Mouse (Mus musculus): Measurements from ENCODE around the gene P4ha2.
A peak's percentile ranks its signal among the peaks of the same experiment; 100 is the strongest.

Gene P4ha2

DNA sequence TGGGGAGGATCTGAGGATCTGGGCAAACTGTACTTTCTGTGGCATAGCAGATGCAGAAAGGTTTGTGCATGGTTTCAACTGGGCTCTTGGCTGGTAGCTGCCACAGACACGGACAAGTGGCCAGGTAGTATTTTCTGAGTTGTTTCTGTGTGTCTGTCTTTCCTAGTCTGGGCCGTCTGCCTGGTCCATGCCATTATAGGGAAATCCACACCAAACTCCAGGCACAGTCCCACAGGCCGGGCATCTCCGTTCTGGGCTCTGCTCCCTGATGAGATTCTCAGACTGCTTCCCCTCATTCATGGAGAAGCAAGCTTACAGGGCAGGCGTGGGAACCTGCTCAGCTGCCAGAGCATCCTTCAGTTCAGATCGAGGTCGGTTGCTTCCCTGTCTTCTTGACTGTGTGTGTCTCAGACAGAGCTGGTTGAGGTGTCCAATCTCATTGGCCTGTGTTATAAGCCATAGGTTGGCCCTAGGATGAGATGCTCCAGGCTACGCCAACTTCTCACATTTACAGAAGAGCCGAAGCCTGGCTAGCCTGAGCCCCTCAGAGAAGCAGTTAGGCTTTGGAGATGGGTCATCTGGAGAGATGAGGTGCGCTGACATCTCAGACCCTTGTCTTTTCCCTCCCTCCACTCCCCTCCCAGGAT is at the start of gene P4ha2:
Gene P4ha2 (plus strand): TSS at position 51 of the 647 bp plus-strand sequence.
- DNase-seq (ENCODE audit: low spot score in 2 of 2): no peak

DNA sequence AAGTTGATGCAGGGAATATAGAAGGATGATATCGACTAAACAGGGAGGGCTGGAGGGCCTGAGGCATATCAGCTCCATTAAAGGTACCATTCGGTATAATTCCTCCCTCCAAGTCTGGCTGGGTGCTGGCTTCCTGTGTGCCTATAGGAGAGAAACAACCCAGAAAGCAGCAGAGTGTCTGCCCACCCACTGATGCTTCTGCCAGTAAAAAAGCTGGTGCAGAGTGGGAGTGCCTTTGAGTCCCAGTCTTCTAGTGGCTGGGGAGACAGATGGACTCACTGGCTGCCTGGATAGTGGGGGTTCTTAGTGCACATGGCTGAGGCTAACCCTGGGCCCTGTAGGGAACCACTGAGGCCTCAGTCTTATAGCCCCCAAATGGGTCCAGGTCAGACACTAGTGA is 49.7 kb upstream of the P4ha2 start:
- DNase-seq (ENCODE audit: low spot score in 2 of 2): peak in 1 of 2 experiments; percentile 9

DNA sequence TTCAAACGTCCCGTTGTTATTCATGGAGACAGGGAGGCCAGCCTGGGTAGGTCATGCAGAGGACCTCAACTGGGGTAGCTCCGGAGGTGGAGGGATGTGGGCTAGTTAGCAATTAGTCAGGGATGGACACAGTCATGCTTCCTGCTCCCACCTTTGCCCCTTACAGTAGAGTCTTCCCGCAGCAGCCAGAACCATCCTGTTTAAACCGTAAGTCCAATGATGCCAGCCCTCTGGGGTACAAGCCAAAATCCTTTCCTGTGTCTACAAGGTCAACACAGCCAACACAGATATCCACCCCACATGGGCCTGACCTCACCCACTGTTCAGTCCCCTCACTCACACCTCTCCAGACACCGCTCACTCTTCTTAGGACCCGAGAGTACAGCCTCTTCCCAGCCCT is 48.7 kb upstream of the P4ha2 start:
- no peak for DNase-seq (ENCODE audit: low spot score in 2 of 2)

DNA sequence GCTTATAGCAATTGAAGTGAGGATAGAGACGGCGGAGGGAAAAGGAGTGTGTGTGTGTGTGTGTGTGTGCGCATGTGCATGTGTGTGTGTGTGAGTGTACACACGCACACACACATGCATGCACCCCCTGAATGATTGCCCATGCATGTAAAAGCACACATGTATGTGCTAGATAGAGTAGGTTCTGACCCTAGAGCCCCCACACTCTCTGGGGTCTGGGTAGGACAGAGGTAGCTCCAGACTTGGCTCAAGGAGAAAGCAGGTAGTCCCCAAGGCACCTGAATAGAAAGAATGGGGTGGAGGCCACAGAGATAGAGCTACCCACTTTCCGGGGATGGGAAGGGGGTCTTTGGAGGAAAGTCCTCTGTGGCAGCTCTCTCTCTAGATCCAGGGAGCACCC is 47.8 kb upstream of the P4ha2 start:
- no peak for DNase-seq (ENCODE audit: low spot score in 2 of 2)

DNA sequence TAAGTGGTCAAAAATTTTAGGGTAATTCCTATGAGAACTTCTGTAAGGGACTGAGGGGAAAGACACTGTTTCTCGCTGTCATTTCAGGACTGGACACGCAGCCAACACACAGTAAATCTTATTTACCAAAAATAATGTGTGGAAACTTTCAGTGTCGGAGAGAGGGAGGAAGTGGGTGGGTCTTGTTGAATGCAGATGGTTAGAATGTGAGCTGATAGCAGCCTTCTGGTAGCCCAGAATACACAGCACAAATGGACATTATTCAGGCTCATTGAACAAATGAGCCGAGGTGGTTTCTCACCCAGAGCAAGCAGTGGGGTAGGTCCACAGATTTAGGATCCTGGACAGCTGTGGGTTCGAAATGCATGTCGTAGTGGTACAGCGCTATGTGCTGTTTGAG is 46.8 kb upstream of the P4ha2 start:
- DNase-seq (ENCODE audit: low spot score in 2 of 2): no peak

DNA sequence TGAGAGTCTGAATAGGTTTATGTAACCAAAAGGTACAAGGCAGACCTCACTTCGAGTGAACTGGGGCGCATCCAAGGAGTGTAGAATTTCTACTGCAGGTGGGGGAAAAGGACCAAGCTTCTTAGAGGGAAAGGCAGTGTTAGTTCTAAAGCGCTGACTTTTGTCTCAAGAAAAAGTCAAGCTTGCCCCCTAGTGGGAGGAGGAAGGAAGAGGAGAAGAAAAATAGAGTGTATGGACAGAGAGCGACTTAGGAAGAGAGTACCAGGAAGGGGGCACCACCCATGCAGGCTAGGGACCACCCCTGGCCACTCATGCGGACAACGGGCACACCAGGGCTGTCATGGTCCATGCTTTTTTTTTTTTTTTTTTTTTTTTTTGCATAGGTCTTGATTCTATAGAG is 45.6 kb upstream of the P4ha2 start:
- peak in 1 of 2 experiments; percentile 29 for DNase-seq (ENCODE audit: low spot score in 2 of 2)

DNA sequence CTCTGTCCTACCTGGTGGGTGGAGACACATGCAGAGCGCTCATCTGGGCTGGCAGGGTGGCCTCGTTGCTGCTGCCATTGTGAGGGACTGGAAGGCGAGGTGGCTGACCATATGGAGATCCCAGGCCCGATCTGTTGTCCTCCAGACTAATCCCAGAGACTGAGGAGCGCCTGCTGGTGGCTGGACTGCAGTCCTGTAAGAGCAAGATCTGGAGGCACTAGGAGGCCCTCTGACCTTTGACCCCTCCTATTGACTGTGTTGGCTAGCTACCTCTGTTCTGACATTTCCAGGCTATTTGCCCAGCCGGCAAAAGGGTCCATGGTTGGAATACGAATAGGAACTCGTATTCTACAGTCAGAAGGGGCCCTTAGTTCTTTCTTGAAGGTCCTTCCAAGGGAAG is 43.8 kb upstream of the P4ha2 start:
- DNase-seq (ENCODE audit: low spot score in 2 of 2): no peak

DNA sequence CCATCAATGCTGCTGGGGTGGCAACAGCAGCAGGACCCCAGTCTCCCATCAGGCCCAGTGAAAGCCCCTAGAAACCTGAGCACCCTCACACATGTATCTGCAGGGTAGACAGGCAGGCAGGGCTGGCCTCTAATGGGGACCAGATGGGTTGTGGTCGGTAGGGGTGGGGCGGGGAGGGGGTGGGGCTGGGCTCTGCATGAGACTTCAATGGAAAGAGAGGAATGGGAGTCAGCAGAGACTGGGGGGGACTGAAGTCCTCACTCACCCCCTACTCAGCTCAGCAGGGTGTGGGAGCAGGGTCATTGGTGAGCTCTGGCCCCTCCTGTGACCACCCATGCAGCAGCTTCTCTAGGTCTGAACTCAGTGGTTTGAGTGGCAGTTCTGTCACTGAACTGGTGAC is 42.5 kb upstream of the P4ha2 start:
- no peak for DNase-seq (ENCODE audit: low spot score in 2 of 2)

DNA sequence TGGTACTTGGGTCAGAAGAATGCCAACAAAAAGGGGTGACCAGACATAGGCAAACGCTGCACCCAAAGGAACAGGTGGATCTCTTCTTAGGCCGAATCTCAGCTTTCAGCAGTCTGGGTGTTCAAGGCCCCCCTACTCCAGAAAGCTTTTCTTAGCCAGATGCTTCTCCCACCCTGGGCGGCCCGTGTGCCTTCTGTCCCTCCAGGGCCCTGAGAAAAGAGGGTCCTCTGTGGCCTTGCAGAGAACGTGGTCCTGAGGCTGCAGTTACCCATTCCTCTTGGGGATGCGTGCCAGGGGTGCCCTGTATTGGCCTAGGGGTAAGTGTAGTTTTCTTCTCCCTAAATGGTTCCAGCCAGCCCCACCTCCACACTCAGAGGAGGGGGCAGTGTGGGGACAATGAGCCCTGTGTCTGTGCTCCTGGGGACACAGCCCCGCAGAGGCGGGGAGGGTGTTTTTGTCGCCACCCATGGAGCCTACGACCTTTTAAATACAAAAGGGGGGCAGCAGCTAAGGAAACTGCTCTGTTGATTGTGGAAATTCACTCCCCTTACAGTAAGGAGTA is 41.8 kb upstream of the P4ha2 start:
- DNase-seq (ENCODE audit: low spot score in 2 of 2): no peak

DNA sequence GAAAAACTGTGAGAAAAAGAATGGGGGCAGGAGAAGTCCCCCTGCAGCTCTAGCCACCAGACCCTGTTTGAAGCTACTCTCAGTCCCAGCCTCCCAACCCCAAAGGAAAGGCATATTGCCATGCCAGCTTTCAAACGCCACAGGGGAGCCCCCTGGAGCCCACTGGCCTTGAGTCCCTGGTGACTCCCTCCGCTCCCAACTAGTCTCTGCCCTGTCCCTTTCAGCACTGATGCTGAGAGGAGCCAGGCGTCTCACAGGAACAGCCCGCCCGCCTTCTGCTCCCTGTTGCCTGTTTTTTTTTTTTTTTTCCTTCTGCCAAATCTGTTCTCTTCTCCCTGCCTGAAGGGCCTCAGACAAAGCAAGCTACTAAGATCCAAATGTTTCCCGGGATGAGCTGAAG is 41.3 kb upstream of the P4ha2 start:
- DNase-seq (ENCODE audit: low spot score in 2 of 2): no peak

DNA sequence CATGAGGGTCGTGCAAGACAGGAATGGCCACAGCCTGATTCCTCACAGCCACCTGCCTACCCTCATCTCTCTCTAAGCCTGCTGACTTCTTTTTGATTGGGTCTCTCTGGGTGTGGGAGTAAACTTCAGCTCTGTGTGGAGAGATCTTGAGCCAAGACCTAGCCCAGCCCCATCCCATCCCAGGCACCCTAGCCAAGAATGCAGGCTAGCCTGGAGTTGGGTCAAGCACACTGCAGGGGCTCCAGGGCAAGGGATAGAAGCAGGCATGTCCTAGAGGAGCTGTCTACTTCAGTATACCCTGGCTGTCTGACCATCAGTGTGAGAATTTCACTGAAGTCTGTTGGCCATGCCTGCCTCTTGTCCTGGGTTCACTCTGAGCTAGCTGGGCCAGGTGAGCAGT is 40.4 kb upstream of the P4ha2 start:
- DNase-seq (ENCODE audit: low spot score in 2 of 2): no peak

DNA sequence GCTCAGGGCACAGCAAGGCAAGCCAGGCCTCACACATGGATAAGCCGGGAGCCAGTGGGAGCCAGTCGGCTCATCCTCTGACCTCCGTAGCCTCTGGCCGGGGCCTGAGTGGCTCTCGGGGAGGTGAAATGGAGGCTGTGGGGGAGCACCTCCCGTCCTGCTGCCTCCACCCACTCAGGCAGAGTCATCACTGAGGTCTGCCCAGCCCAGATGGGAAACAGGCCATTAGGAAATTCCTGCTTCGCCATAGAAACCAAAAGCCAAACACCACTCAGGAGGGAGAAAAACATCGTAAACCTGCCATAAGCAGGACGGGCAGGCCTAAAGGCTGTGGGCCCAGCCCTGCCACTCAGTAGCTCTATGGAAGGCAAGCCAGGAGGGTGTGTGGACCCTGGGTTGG is 39.6 kb upstream of the P4ha2 start:
- no peak for DNase-seq (ENCODE audit: low spot score in 2 of 2)

DNA sequence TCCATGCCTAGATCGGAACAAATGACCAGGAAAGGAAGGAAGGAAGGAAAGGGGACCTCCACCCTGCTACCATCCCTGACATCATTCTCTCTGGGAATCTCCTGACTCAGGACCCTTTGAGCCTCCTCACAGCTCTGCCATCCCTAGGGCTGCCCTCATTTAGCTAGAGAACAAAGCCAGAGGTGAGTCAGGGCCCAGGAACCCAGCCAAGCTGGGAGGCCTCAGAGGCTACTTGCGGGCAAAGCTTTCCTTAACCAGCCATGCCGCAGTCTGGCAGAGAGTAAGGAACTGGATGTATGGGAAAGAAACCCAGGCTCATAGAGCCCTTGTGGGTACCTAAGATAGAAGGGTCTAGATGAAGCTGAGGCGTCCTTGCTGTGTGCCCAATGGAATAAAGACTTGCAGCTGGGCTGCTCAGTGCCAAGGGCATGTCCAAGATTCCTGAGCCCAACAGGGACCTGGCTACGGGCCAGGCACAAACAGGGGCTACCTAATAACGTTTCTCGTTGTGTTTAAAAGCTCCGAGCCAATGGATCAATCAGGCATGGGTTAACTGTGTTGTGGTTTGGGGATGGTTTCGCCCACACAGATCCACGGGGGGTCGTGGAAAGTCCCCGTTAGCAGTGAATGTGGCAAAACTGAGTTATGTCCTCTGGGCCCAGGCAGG is 37.7 kb upstream of the P4ha2 start:
- no peak for DNase-seq (ENCODE audit: low spot score in 2 of 2)

DNA sequence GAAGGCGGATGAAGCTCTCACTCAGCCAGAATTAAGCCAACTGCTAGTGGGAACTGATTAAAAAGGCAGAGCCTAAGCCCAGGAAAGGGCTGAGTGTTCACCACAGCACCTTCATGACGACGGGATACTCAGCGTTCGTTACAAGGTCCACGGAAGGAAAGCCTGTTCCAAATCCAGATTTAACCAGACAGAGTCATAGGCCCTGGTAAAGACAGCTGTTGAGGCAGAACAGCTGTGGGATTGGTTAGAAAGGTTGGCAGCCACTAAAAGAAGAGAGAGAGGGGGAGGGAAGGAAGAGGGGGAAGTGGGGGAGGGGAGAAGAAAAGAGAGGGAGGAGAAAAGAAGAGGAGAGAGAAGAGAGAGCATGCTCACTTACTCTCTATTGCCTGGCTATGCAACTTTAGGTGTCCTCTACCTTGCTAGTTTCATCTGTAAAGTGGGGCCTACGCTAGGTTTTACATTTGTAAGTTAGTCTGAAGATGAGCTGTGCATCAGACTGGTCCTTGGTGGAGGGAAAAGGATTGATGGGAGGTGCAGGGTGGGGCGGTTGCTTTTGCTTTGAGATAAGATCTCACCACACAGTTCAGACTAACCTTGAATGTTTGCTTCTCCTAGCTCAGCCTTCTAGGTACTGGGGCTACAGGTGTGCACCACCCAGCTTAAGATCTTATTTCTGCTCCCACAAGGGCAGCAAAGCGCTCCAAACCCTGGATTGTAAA is 37.0 kb upstream of the P4ha2 start:
- no peak for DNase-seq (ENCODE audit: low spot score in 2 of 2)

DNA sequence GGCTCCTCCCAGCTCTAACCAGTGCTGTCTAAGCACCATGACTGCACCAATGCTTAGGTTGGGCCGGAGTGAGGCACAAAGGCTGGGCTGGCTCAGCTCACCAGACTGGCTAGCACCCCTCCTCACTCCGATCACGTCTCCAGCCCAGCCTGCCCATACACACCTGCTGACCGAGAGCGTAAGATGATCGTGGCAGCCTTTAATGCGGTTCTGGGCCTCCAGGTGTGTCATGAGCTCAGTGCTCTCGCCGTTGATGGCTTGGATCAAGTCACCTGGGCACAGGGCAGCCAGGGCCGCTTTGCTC is 36.5 kb upstream of the P4ha2 start:
- DNase-seq (ENCODE audit: low spot score in 2 of 2): no peak

DNA sequence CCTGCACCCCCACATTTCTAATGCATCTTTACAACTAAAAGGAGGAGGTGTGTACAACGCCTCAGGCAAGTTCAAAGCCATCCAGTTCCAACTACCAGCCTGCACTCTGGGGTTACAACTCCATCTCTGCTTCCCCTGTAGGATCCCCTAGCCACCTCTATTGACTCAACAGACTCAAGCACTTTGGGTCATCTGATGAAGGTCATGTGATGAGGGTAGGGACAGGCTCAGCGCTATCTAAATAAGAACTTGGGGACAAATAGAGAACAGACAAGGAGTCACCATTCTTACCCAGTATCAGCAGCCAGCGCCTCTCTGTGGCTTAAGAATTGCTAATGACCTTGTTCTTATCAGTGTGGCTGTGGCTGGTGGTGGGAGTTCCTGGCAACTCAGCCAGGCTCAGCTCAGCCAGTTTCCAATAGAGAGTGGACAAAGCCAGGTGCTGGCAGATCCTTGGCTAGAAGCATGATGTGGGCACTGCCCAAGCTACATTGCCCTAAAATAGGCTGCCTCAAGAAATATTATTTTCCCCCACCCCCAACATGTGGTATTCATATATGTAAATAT is 35.4 kb upstream of the P4ha2 start:
- no peak for DNase-seq (ENCODE audit: low spot score in 2 of 2)

DNA sequence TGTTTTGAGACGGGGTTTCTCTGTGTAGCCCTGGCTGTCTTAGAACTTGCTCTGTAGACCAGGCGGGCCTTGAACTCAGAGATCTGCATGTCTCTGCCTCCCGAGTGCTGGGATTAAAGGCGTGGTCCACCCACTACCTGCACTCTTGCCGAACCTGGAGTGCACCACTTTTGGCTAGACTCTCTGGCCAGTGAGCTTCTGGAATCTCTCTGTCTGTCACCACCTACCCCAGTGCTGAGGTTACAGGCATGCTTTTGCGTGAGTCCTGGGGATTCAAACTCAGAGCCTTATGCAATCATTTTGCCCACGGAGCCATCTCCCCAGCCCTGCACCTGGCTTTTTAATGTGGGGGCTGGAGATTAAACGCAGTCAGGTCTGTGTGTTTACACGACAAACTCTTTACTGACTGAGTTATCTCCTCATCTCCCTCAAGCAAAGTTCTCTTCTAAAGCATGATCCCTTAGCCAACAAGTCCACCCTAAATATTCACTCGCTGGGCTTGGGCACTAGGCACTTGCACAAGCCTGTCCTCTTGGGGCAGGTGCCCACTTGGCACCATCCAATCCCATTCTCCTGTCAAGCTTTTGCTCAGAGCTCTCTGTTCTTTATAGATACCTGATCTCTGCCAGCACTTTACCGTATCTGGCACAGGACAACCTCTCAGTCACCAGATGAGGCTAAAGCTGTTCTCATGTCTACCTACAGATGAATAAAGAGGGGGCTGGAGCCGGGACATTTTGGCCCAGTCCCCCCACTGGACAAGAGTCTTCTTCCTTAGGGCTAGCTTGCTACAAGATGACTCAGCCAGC is 34.6 kb upstream of the P4ha2 start:
- DNase-seq (ENCODE audit: low spot score in 2 of 2): no peak

DNA sequence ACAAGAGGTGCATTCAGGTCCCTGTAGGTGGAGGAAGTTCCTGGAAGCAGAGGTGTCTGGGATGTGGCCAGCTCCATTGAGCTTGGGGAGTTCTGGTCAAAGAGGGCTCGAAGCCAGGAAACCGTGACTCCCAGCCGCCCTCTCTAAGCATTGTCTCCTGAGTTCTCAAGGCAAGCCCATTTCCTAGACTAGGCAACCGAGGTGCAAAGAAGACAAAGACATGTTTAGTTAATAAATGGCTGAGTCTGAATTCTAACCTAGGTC is 34.0 kb upstream of the P4ha2 start:
- no peak for DNase-seq (ENCODE audit: low spot score in 2 of 2)

DNA sequence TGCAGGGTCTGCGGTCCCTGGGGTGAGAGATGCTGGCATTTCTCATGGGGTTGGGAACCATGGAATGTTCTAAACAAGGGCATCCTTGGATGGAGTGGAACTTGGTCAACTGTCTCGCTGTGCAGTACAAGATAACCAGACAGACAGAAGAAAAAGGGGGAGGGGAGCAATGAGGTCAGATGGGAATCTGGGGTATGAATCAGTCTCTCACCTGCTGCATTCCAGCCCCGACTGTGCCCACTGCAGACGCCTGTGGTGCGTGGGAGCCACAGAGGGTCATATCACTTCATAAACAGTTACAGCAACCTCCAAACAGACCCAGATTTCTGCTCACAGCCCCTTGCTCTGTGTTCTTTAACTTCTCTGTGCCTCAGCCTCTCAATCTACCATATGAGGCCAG is 33.5 kb upstream of the P4ha2 start:
- DNase-seq (ENCODE audit: low spot score in 2 of 2): no peak

DNA sequence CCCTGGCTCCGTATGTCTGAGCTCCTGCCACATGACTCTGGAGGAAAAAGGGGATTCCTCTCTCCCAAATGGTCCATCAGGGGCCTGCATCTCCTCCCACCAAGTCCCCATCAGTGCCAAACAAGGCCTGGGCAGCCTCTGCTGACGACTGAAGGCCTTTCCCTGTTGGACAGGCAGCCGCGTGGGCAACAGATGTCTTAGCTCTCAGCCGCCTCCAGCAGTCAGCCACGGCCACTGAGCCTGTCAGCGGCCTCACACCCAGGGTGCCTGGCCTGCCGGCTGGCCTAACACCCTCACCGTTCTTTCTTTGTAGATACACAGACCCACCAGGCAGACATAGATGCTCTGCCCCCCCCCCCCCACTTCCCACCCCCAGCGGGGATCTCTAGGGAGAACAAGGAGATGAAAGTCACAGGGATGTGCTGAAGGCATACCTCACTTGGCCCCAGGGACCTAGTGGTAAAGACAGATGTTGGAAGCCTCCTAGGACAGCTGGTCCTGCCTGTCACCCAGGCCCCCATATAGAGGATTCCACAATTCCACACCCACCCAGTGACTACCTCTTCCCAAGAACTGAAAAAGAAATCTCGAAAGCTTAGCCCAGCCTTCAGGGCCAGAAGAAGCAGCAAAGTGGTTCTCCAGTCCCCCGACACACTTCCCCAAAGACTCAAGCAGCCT is 32.4 kb upstream of the P4ha2 start:
- no peak for DNase-seq (ENCODE audit: low spot score in 2 of 2)

DNA sequence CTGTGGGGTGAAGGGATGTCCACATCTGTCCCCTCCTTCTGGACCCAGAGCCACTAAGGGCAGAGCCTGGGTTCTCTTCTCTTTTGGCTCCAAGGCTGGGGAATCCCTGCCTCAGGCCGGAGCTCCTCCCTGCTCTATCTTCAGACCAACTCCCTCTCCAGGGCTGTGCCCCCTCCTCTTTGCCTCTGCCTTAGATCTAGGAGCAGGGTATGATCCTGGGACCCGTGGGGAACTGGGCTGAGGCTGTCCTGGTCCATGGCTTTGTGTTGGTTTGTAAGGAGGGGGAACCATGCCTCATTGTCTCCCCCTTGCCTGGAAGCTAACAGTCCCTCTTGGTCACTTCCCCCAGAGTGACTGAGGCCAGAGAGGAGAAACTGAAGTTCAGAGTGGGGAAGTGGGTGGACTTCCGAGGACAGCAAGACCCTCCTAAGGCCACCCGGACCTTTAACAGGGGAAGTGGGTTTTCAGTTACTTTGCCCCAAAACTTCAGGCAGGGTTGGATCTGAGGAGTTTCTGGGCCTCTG is 31.8 kb upstream of the P4ha2 start:
- DNase-seq (ENCODE audit: low spot score in 2 of 2): no peak

Data from frontal cortex, postnatal 14 days (tissue).